Mouse (Mus musculus): ENCODE results near the gene Armc3. TPM values are rescaled to one million over a fixed set of nuclear protein-coding genes. Genes with fewer than 3 reads are reported as not detected.
"Not testable (repeated sequence)": the region's sequence is repeated elsewhere in the genome, so short reads cannot be mapped to it uniquely, and the experiment has no call there.

The Armc3 gene
- polyA plus RNA-seq, 1 experiment, result 1.0 TPM

- Histone ChIP-seq H3K4me1 (ENCODE audit: control insufficient read depth, insufficient read depth, low read length) (peaks cover 7% of the 10 kb centered on the region), H3K4me3 (replicated peaks; ENCODE audit: extremely low read depth, low read depth, low read length) (peak overlapping the region; percentile 16)
- no peak for TF ChIP-seq CTCF (IDR thresholded peaks at IDR 0.05; ENCODE audit: insufficient read depth, low read length)
- TF ChIP-seq POLR2A (IDR thresholded peaks at IDR 0.05; ENCODE audit: borderline replicate concordance, extremely low read depth, low read depth, low read length), result no peak
- DNase-seq, result peak; percentile 19
- WGBS, result 7% methylated on average over 6 of the region's 6 CpGs
These were observed 102.1 kb downstream of the Armc3 start for GRCm38 (mm10) chr2:19301251-19301650.

- not testable (repeated sequence) for DNase-seq; H3K4me3 ChIP-seq (replicated peaks; ENCODE audit: extremely low read depth, low read depth, low read length); H3K4me1 ChIP-seq (ENCODE audit: control insufficient read depth, insufficient read depth, low read length)
- WGBS, result 93% methylated on average over 3 of the region's 3 CpGs
These were observed 104.0 kb downstream of the Armc3 start for GRCm38 (mm10) chr2:19303087-19303486.

GRCm38 (mm10) chr2:19310498-19310897 lies 111.4 kb downstream of the Armc3 start:
- no peak for DNase-seq
- 73% methylated on average over 3 of the region's 3 CpGs for WGBS
- Histone ChIP-seq H3K4me1 (ENCODE audit: control insufficient read depth, insufficient read depth, low read length) (no peaks in the 10 kb centered on the region), H3K4me3 (replicated peaks; ENCODE audit: extremely low read depth, low read depth, low read length) (no peak overlapping the region)
- TF ChIP-seq CTCF (IDR thresholded peaks at IDR 0.05; ENCODE audit: insufficient read depth, low read length), result no peak
- no peak for TF ChIP-seq POLR2A (IDR thresholded peaks at IDR 0.05; ENCODE audit: borderline replicate concordance, extremely low read depth, low read depth, low read length)

GRCm38 (mm10) chr2:19316056-19316455 lies 117.0 kb downstream of the Armc3 start:
- DNase-seq, result no peak
- TF ChIP-seq CTCF (IDR thresholded peaks at IDR 0.05; ENCODE audit: insufficient read depth, low read length) (no peak), POLR2A (IDR thresholded peaks at IDR 0.05; ENCODE audit: borderline replicate concordance, extremely low read depth, low read depth, low read length) (no peak)
- no peaks in the 10 kb centered on the region for H3K4me1 ChIP-seq (ENCODE audit: control insufficient read depth, insufficient read depth, low read length)
- no peak overlapping the region for H3K4me3 ChIP-seq (replicated peaks; ENCODE audit: extremely low read depth, low read depth, low read length)
- 60% methylated on average over 11 of the region's 11 CpGs for WGBS

- DNase-seq, result no peak
- TF ChIP-seq POLR2A (IDR thresholded peaks at IDR 0.05; ENCODE audit: borderline replicate concordance, extremely low read depth, low read depth, low read length) (no peak), CTCF (IDR thresholded peaks at IDR 0.05; ENCODE audit: insufficient read depth, low read length) (no peak)
- Histone ChIP-seq H3K4me3 (replicated peaks; ENCODE audit: extremely low read depth, low read depth, low read length) (no peak overlapping the region), H3K4me1 (ENCODE audit: control insufficient read depth, insufficient read depth, low read length) (no peaks in the 10 kb centered on the region)
- 79% methylated on average over 4 of the region's 4 CpGs for WGBS
These were observed 117.6 kb downstream of the Armc3 start for GRCm38 (mm10) chr2:19316691-19317090.

- 75% methylated on average over 2 of the region's 2 CpGs for WGBS
- not testable (repeated sequence) for H3K4me3 ChIP-seq (replicated peaks; ENCODE audit: extremely low read depth, low read depth, low read length); DNase-seq; H3K4me1 ChIP-seq (ENCODE audit: control insufficient read depth, insufficient read depth, low read length)
These were observed 118.2 kb downstream of the Armc3 start for GRCm38 (mm10) chr2:19317151-19317812.

GRCm38 (mm10) chr2:19318499-19318898 lies 119.4 kb downstream of the Armc3 start:
- 84% methylated on average over 4 of the region's 4 CpGs for WGBS
- DNase-seq, result no peak
- Histone ChIP-seq H3K4me1 (ENCODE audit: control insufficient read depth, insufficient read depth, low read length) (no peaks in the 10 kb centered on the region), H3K4me3 (replicated peaks; ENCODE audit: extremely low read depth, low read depth, low read length) (no peak overlapping the region)
- no peak for TF ChIP-seq CTCF (IDR thresholded peaks at IDR 0.05; ENCODE audit: insufficient read depth, low read length)
- TF ChIP-seq POLR2A (IDR thresholded peaks at IDR 0.05; ENCODE audit: borderline replicate concordance, extremely low read depth, low read depth, low read length), result no peak

GRCm38 (mm10) chr2:19319284-19319683 lies 120.2 kb downstream of the Armc3 start:
- H3K4me3 ChIP-seq (replicated peaks; ENCODE audit: extremely low read depth, low read depth, low read length), result no peak overlapping the region
- DNase-seq, result no peak
- TF ChIP-seq POLR2A (IDR thresholded peaks at IDR 0.05; ENCODE audit: borderline replicate concordance, extremely low read depth, low read depth, low read length), result no peak
- 65% methylated on average over 3 of the region's 3 CpGs for WGBS
- H3K4me1 ChIP-seq (ENCODE audit: control insufficient read depth, insufficient read depth, low read length), result no peaks in the 10 kb centered on the region

- no peaks in the 10 kb centered on the region for H3K4me1 ChIP-seq (ENCODE audit: control insufficient read depth, insufficient read depth, low read length)
- DNase-seq, result no peak
- H3K4me3 ChIP-seq (replicated peaks; ENCODE audit: extremely low read depth, low read depth, low read length), result no peak overlapping the region
- WGBS, result 72% methylated on average over 9 of the region's 9 CpGs
- TF ChIP-seq POLR2A (IDR thresholded peaks at IDR 0.05; ENCODE audit: borderline replicate concordance, extremely low read depth, low read depth, low read length), result no peak
- TF ChIP-seq CTCF (IDR thresholded peaks at IDR 0.05; ENCODE audit: insufficient read depth, low read length), result no peak
These were observed 123.3 kb downstream of the Armc3 start for GRCm38 (mm10) chr2:19322448-19322847.

- TF ChIP-seq CTCF (IDR thresholded peaks at IDR 0.05; ENCODE audit: insufficient read depth, low read length), result no peak
- TF ChIP-seq POLR2A (IDR thresholded peaks at IDR 0.05; ENCODE audit: borderline replicate concordance, extremely low read depth, low read depth, low read length), result no peak
- DNase-seq, result no peak
- WGBS, result 96% methylated on average over 1 of the region's 1 CpGs
- Histone ChIP-seq H3K4me3 (replicated peaks; ENCODE audit: extremely low read depth, low read depth, low read length) (no peak overlapping the region), H3K4me1 (ENCODE audit: control insufficient read depth, insufficient read depth, low read length) (no peaks in the 10 kb centered on the region)
These were observed 127.3 kb downstream of the Armc3 start for GRCm38 (mm10) chr2:19326376-19326775.
